Mouse (Mus musculus) heart, postnatal 25 days (tissue): ENCODE results near the gene Ccnq. TPM values are rescaled to one million over a fixed set of nuclear protein-coding genes. Genes with fewer than 3 reads are reported as not detected.
"Not testable (repeated sequence)": the region's sequence is repeated elsewhere in the genome, so short reads cannot be mapped to it uniquely, and the experiment has no call there.

Source experiments
- DNase-seq: peaks from one replicate; pipeline ENCODE4 v3.0.0; 2022; ENCODE audit warnings: low spot score
- intact Hi-C: fragments of 180-260 bp; cut with DNase I; formaldehyde crosslinking; loops from one replicate; pipeline ENCODE4 v1.15.1; 2025
- total RNA-seq, 2 experiments: library from RNA; stranded (reverse); gene quantifications; 2 replicates each; pipeline ENCODE4 v1.2.3; 2021

Ccnq gene
- total RNA-seq, 2 experiments from 2014 or later: 12.7 to 16.7 TPM

- intact Hi-C loops: no loop called here
- no peak for DNase-seq
These were observed 13.3 kb upstream of the Ccnq start for GRCm38 (mm10) chr11:78764820-78765219.

- intact Hi-C loops: no loop called here
These were observed 12.8 kb upstream of the Ccnq start for GRCm38 (mm10) chr11:78764304-78764703.

GRCm38 (mm10) chr11:78762201-78762600 lies 10.7 kb upstream of the Ccnq start:
- intact Hi-C loops: no loop called here
- no peak for DNase-seq

More at GRCm38 (mm10) chr11:78764304-78764703, 12.8 kb upstream of the Ccnq start:
- DNase-seq: no peak

GRCm38 (mm10) chr11:78761086-78761485 lies 9.6 kb upstream of the Ccnq start:
- intact Hi-C loops: no loop called here
- no peak for DNase-seq

GRCm38 (mm10) chr11:78755299-78755698 lies 3.8 kb upstream of the Ccnq start:
- no peak for DNase-seq
- intact Hi-C loops: no loop called here

- intact Hi-C loops, DNase-seq: not testable (repeated sequence)
These were observed 2.6 kb upstream of the Ccnq start for GRCm38 (mm10) chr11:78754177-78754576.

GRCm38 (mm10) chr11:78753183-78753582 lies 1.7 kb upstream of the Ccnq start:
- no peak for DNase-seq
- intact Hi-C loops: no loop called here

- DNase-seq: no peak
- intact Hi-C loops: no loop called here
These were observed 294 bp upstream of the Ccnq start for GRCm38 (mm10) chr11:78751843-78752203.

GRCm38 (mm10) chr11:78746264-78746663 lies 5.3 kb downstream of the Ccnq start:
- intact Hi-C loops: no loop called here
- no peak for DNase-seq

- intact Hi-C loops: no loop called here
- DNase-seq: no peak
These were observed 6.1 kb downstream of the Ccnq start for GRCm38 (mm10) chr11:78745475-78745874.

- no peak for DNase-seq
- intact Hi-C loops: no loop called here
These were observed 9.1 kb downstream of the Ccnq start for GRCm38 (mm10) chr11:78742461-78742860.

- intact Hi-C loops: no loop called here
- no peak for DNase-seq
These were observed 9.6 kb downstream of the Ccnq start for GRCm38 (mm10) chr11:78741958-78742357.

GRCm38 (mm10) chr11:78739361-78739760 lies 12.2 kb downstream of the Ccnq start:
- intact Hi-C loops: no loop called here
- DNase-seq: no peak

GRCm38 (mm10) chr11:78736877-78737408 lies 14.6 kb downstream of the Ccnq start:
- no peak for DNase-seq
- intact Hi-C loops: no loop called here

GRCm38 (mm10) chr11:78735168-78735567 lies 16.4 kb downstream of the Ccnq start:
- intact Hi-C loops: no loop called here
- DNase-seq: no peak

GRCm38 (mm10) chr11:78732619-78733018 lies 18.9 kb downstream of the Ccnq start:
- intact Hi-C loops: no loop called here
- DNase-seq: no peak

GRCm38 (mm10) chr11:78730902-78731301 lies 20.6 kb downstream of the Ccnq start:
- intact Hi-C loops: no loop called here
- DNase-seq: no peak

- no peak for DNase-seq
- intact Hi-C loops: no loop called here
These were observed 23.5 kb downstream of the Ccnq start for GRCm38 (mm10) chr11:78728041-78728440.

GRCm38 (mm10) chr11:78726366-78726765 lies 25.2 kb downstream of the Ccnq start:
- intact Hi-C loops: no loop called here
- DNase-seq: no peak

GRCm38 (mm10) chr11:78724792-78725191 lies 26.7 kb downstream of the Ccnq start:
- DNase-seq: no peak
- intact Hi-C loops: no loop called here

GRCm38 (mm10) chr11:78721419-78721818 lies 30.1 kb downstream of the Ccnq start:
- no peak for DNase-seq
- intact Hi-C loops: no loop called here

GRCm38 (mm10) chr11:78717655-78718054 lies 33.9 kb downstream of the Ccnq start:
- intact Hi-C loops: no loop called here
- no peak for DNase-seq

- intact Hi-C loops: no loop called here
- DNase-seq: no peak
These were observed 42.9 kb downstream of the Ccnq start for GRCm38 (mm10) chr11:78708642-78709041.
